Mouse (Mus musculus) ES-Bruce4 (cell line): Measurements from ENCODE around the gene Myrfl.

Experiments used
- CTCF ChIP-seq: IDR thresholded peaks from one replicate; pipeline ENCODE4 v1.8.1; 2011; ENCODE audit warnings: low read depth, low read length
- POLR2A ChIP-seq: IDR thresholded peaks from one replicate; pipeline ENCODE4 v1.8.1; 2011; ENCODE audit warnings: low read length; ENCODE audit not compliant: insufficient read depth

- TF ChIP-seq CTCF (no peak), POLR2A (no peak)
These were observed 34.2 kb upstream of the Myrfl start for GRCm38 (mm10) chr10:116930936-116931335.
